Mouse (Mus musculus): ENCODE results near the gene Atp6v0d1. TPM values are rescaled to one million over a fixed set of nuclear protein-coding genes. Genes with fewer than 3 reads are reported as not detected.

The Atp6v0d1 gene
- total and polyA plus RNA-seq, 2 experiments from 2014 or later = 238 to 272 TPM

GRCm38 (mm10) chr8:105543703-105544102 lies 22.1 kb downstream of the Atp6v0d1 start:
- DNase-seq (ENCODE audit: low spot score) (no peak), ATAC-seq (ENCODE audit: low FRiP score) (no peak)
- H3K4me2 ChIP-seq (ENCODE audit: low read depth, low read length, poor library complexity, severe bottlenecking) = no peak overlapping the region
- H3K9me3 ChIP-seq (ENCODE audit: low read length) = no peaks in the 10 kb centered on the region
- peaks cover 14% of the 10 kb centered on the region for H3K36me3 ChIP-seq (ENCODE audit: insufficient read depth, low read length)
- WGBS = 36% methylated on average over 1 of the region's 1 CpGs
- H3K27ac ChIP-seq (ENCODE audit: low read depth, low read length) = no peak overlapping the region
- H3K27me3 ChIP-seq (ENCODE audit: insufficient read depth, low read length) = no peaks in the 10 kb centered on the region
- no peak for TF ChIP-seq CTCF (IDR thresholded peaks at IDR 0.05)
- H3K4me1 ChIP-seq (ENCODE audit: insufficient read depth, low read length) = no peaks in the 10 kb centered on the region; the same call in 1 of the 2 replicates
- H3K4me3 ChIP-seq (ENCODE audit: low read depth, low read length) = no peak overlapping the region
- no peak overlapping the region for H3K9ac ChIP-seq (replicated peaks; ENCODE audit: low read length, poor library complexity, severe bottlenecking)

- no peak for DNase-seq (ENCODE audit: low spot score)
- 99% methylated on average over 2 of the region's 2 CpGs for WGBS
- ATAC-seq (ENCODE audit: low FRiP score) = no peak
- Histone ChIP-seq H3K27me3 (ENCODE audit: insufficient read depth, low read length) (no peaks in the 10 kb centered on the region), H3K9ac (replicated peaks; ENCODE audit: low read length, poor library complexity, severe bottlenecking) (no peak overlapping the region), H3K4me3 (ENCODE audit: low read depth, low read length) (no peak overlapping the region), H3K27ac (ENCODE audit: low read depth, low read length) (no peak overlapping the region), H3K4me1 (ENCODE audit: insufficient read depth, low read length) (no peaks in the 10 kb centered on the region; the same call in 1 of the 2 replicates), H3K36me3 (ENCODE audit: insufficient read depth, low read length) (peaks cover 23% of the 10 kb centered on the region), H3K9me3 (ENCODE audit: low read length) (no peaks in the 10 kb centered on the region), H3K4me2 (ENCODE audit: low read depth, low read length, poor library complexity, severe bottlenecking) (no peak overlapping the region)
- TF ChIP-seq CTCF (IDR thresholded peaks at IDR 0.05) = no peak
These were observed 23.0 kb downstream of the Atp6v0d1 start for GRCm38 (mm10) chr8:105542808-105543207.

GRCm38 (mm10) chr8:105542032-105542656 lies 23.7 kb downstream of the Atp6v0d1 start:
- H3K4me1 ChIP-seq (ENCODE audit: insufficient read depth, low read length) = no peaks in the 10 kb centered on the region; the same call in 1 of the 2 replicates
- no peaks in the 10 kb centered on the region for H3K9me3 ChIP-seq (ENCODE audit: low read length)
- H3K36me3 ChIP-seq (ENCODE audit: insufficient read depth, low read length) = peaks cover 30% of the 10 kb centered on the region
- DNase-seq (ENCODE audit: low spot score) (no peak), ATAC-seq (ENCODE audit: low FRiP score) (no peak)
- H3K27me3 ChIP-seq (ENCODE audit: insufficient read depth, low read length) = no peaks in the 10 kb centered on the region
- H3K4me2 ChIP-seq (ENCODE audit: low read depth, low read length, poor library complexity, severe bottlenecking) = no peak overlapping the region
- 87% methylated on average over 3 of the region's 3 CpGs for WGBS
- no peak overlapping the region for H3K9ac ChIP-seq (replicated peaks; ENCODE audit: low read length, poor library complexity, severe bottlenecking)
- H3K27ac ChIP-seq (ENCODE audit: low read depth, low read length) = no peak overlapping the region
- no peak for TF ChIP-seq CTCF (IDR thresholded peaks at IDR 0.05)
- no peak overlapping the region for H3K4me3 ChIP-seq (ENCODE audit: low read depth, low read length)

- H3K9ac ChIP-seq (replicated peaks; ENCODE audit: low read length, poor library complexity, severe bottlenecking) = no peak overlapping the region
- no peaks in the 10 kb centered on the region; the same call in 1 of the 2 replicates for H3K4me1 ChIP-seq (ENCODE audit: insufficient read depth, low read length)
- ATAC-seq (ENCODE audit: low FRiP score) = no peak
- no peaks in the 10 kb centered on the region for H3K9me3 ChIP-seq (ENCODE audit: low read length)
- no peak overlapping the region for H3K27ac ChIP-seq (ENCODE audit: low read depth, low read length)
- 90% methylated on average over 4 of the region's 4 CpGs for WGBS
- DNase-seq (ENCODE audit: low spot score) = no peak
- no peak overlapping the region for H3K4me3 ChIP-seq (ENCODE audit: low read depth, low read length)
- H3K4me2 ChIP-seq (ENCODE audit: low read depth, low read length, poor library complexity, severe bottlenecking) = no peak overlapping the region
- H3K36me3 ChIP-seq (ENCODE audit: insufficient read depth, low read length) = peaks cover 46% of the 10 kb centered on the region
- no peak for TF ChIP-seq CTCF (IDR thresholded peaks at IDR 0.05)
- no peaks in the 10 kb centered on the region for H3K27me3 ChIP-seq (ENCODE audit: insufficient read depth, low read length)
These were observed 26.9 kb downstream of the Atp6v0d1 start for GRCm38 (mm10) chr8:105538940-105539339.

GRCm38 (mm10) chr8:105537011-105537677 lies 28.7 kb downstream of the Atp6v0d1 start:
- peaks cover 46% of the 10 kb centered on the region for H3K36me3 ChIP-seq (ENCODE audit: insufficient read depth, low read length)
- H3K9me3 ChIP-seq (ENCODE audit: low read length) = no peaks in the 10 kb centered on the region
- H3K27ac ChIP-seq (ENCODE audit: low read depth, low read length) = no peak overlapping the region
- WGBS = 89% methylated on average over 6 of the region's 6 CpGs
- no peak for TF ChIP-seq CTCF (IDR thresholded peaks at IDR 0.05)
- no peak overlapping the region for H3K9ac ChIP-seq (replicated peaks; ENCODE audit: low read length, poor library complexity, severe bottlenecking)
- no peak overlapping the region for H3K4me3 ChIP-seq (ENCODE audit: low read depth, low read length)
- H3K4me1 ChIP-seq (ENCODE audit: insufficient read depth, low read length) = no peaks in the 10 kb centered on the region
- H3K4me2 ChIP-seq (ENCODE audit: low read depth, low read length, poor library complexity, severe bottlenecking) = no peak overlapping the region
- DNase-seq (ENCODE audit: low spot score) (no peak), ATAC-seq (ENCODE audit: low FRiP score) (no peak)
- H3K27me3 ChIP-seq (ENCODE audit: insufficient read depth, low read length) = no peaks in the 10 kb centered on the region

GRCm38 (mm10) chr8:105536546-105536945 lies 29.3 kb downstream of the Atp6v0d1 start:
- ATAC-seq (ENCODE audit: low FRiP score) = no peak
- H3K4me1 ChIP-seq (ENCODE audit: insufficient read depth, low read length) = no peaks in the 10 kb centered on the region
- 93% methylated on average over 3 of the region's 3 CpGs for WGBS
- H3K4me2 ChIP-seq (ENCODE audit: low read depth, low read length, poor library complexity, severe bottlenecking) = no peak overlapping the region
- no peak overlapping the region for H3K27ac ChIP-seq (ENCODE audit: low read depth, low read length)
- no peak overlapping the region for H3K4me3 ChIP-seq (ENCODE audit: low read depth, low read length)
- no peak for TF ChIP-seq CTCF (IDR thresholded peaks at IDR 0.05)
- DNase-seq (ENCODE audit: low spot score) = no peak
- H3K36me3 ChIP-seq (ENCODE audit: insufficient read depth, low read length) = peaks cover 43% of the 10 kb centered on the region
- H3K9ac ChIP-seq (replicated peaks; ENCODE audit: low read length, poor library complexity, severe bottlenecking) = no peak overlapping the region
- no peaks in the 10 kb centered on the region for H3K27me3 ChIP-seq (ENCODE audit: insufficient read depth, low read length)
- no peaks in the 10 kb centered on the region for H3K9me3 ChIP-seq (ENCODE audit: low read length)
